Mouse (Mus musculus): Measurements from ENCODE around the gene Wif1. TPM values are rescaled to one million over a fixed set of nuclear protein-coding genes. Genes with fewer than 3 reads are reported as not detected.

Wif1 gene
- total and polyA plus RNA-seq, 3 experiments = not detected

GRCm38 (mm10) chr10:121067416-121067951, 33.7 kb downstream of the Wif1 start:
- Histone ChIP-seq H3K27me3 (ENCODE audit: insufficient read depth, low read length) (no peaks in the 10 kb centered on the region), H3K36me3 (replicated peaks) (no peaks in the 10 kb centered on the region), H3K9me3 (replicated peaks) (peaks cover 38% of the 10 kb centered on the region), H3K4me1 (ENCODE audit: insufficient read depth, low read depth, low read length) (no peaks in the 10 kb centered on the region), H3K4me3 (ENCODE audit: low read depth, low read length) (no peak overlapping the region)
- no peak for TF ChIP-seq POLR2AphosphoS5 (IDR thresholded peaks at IDR 0.05; ENCODE audit: insufficient replicate concordance, low read depth, low read length)
- no peak for TF ChIP-seq GATA1 (IDR thresholded peaks at IDR 0.05; ENCODE audit: borderline replicate concordance, low read length)
- no peak for TF ChIP-seq CTCF (IDR thresholded peaks at IDR 0.05; ENCODE audit: low read depth, low read length)
- TF ChIP-seq GATA2 (IDR thresholded peaks at IDR 0.05; ENCODE audit: borderline replicate concordance, low read depth, low read length) = no peak
- no peak for TF ChIP-seq TAL1 (conservative IDR thresholded peaks at IDR 0.05; ENCODE audit: low read depth, low read length)
- DNase-seq (ENCODE audit: low spot score) (no peak), ATAC-seq (ENCODE audit: extremely low read depth, insufficient number of reproducible peaks, low FRiP score, poor library complexity, severe bottlenecking) (no peak)

- H3K9me3 ChIP-seq (replicated peaks) = peaks cover 40% of the 10 kb centered on the region
- H3K4me1 ChIP-seq (ENCODE audit: insufficient read depth, low read depth, low read length) = no peaks in the 10 kb centered on the region
- ATAC-seq (ENCODE audit: extremely low read depth, insufficient number of reproducible peaks, low FRiP score, poor library complexity, severe bottlenecking) (no peak), DNase-seq (ENCODE audit: low spot score) (no peak)
- TF ChIP-seq TAL1 (conservative IDR thresholded peaks at IDR 0.05; ENCODE audit: low read depth, low read length) (no peak), GATA2 (IDR thresholded peaks at IDR 0.05; ENCODE audit: borderline replicate concordance, low read depth, low read length) (no peak), CTCF (IDR thresholded peaks at IDR 0.05; ENCODE audit: low read depth, low read length) (no peak), POLR2AphosphoS5 (IDR thresholded peaks at IDR 0.05; ENCODE audit: insufficient replicate concordance, low read depth, low read length) (no peak), GATA1 (IDR thresholded peaks at IDR 0.05; ENCODE audit: borderline replicate concordance, low read length) (no peak)
- H3K27me3 ChIP-seq (ENCODE audit: insufficient read depth, low read length) = no peaks in the 10 kb centered on the region
- H3K36me3 ChIP-seq (replicated peaks) = no peaks in the 10 kb centered on the region
- no peak overlapping the region for H3K4me3 ChIP-seq (ENCODE audit: low read depth, low read length)
These were observed 34.2 kb downstream of the Wif1 start for GRCm38 (mm10) chr10:121068003-121068402.

GRCm38 (mm10) chr10:121070742-121071141, 37.0 kb downstream of the Wif1 start:
- TF ChIP-seq TAL1 (conservative IDR thresholded peaks at IDR 0.05; ENCODE audit: low read depth, low read length) (no peak), CTCF (IDR thresholded peaks at IDR 0.05; ENCODE audit: low read depth, low read length) (no peak), POLR2AphosphoS5 (IDR thresholded peaks at IDR 0.05; ENCODE audit: insufficient replicate concordance, low read depth, low read length) (no peak), GATA1 (IDR thresholded peaks at IDR 0.05; ENCODE audit: borderline replicate concordance, low read length) (no peak), GATA2 (IDR thresholded peaks at IDR 0.05; ENCODE audit: borderline replicate concordance, low read depth, low read length) (no peak)
- ATAC-seq (ENCODE audit: extremely low read depth, insufficient number of reproducible peaks, low FRiP score, poor library complexity, severe bottlenecking) = no peak
- no peak for DNase-seq (ENCODE audit: low spot score)
- no peaks in the 10 kb centered on the region for H3K4me1 ChIP-seq (ENCODE audit: insufficient read depth, low read depth, low read length)
- no peaks in the 10 kb centered on the region for H3K36me3 ChIP-seq (replicated peaks)
- no peaks in the 10 kb centered on the region for H3K27me3 ChIP-seq (ENCODE audit: insufficient read depth, low read length)
- no peak overlapping the region for H3K4me3 ChIP-seq (ENCODE audit: low read depth, low read length)
- peaks cover 30% of the 10 kb centered on the region for H3K9me3 ChIP-seq (replicated peaks)

GRCm38 (mm10) chr10:121080500-121080899, 46.7 kb downstream of the Wif1 start:
- no peaks in the 10 kb centered on the region for H3K36me3 ChIP-seq (replicated peaks)
- DNase-seq (ENCODE audit: low spot score) = no peak
- TF ChIP-seq CTCF (IDR thresholded peaks at IDR 0.05; ENCODE audit: low read depth, low read length) (no peak), GATA1 (IDR thresholded peaks at IDR 0.05; ENCODE audit: borderline replicate concordance, low read length) (no peak), GATA2 (IDR thresholded peaks at IDR 0.05; ENCODE audit: borderline replicate concordance, low read depth, low read length) (no peak), POLR2AphosphoS5 (IDR thresholded peaks at IDR 0.05; ENCODE audit: insufficient replicate concordance, low read depth, low read length) (no peak)
- H3K4me1 ChIP-seq (ENCODE audit: insufficient read depth, low read depth, low read length) = no peaks in the 10 kb centered on the region
- peaks cover 47% of the 10 kb centered on the region for H3K9me3 ChIP-seq (replicated peaks)
- ATAC-seq (ENCODE audit: extremely low read depth, insufficient number of reproducible peaks, low FRiP score, poor library complexity, severe bottlenecking) = no peak
- no peaks in the 10 kb centered on the region for H3K27me3 ChIP-seq (ENCODE audit: insufficient read depth, low read length)
- no peak overlapping the region for H3K4me3 ChIP-seq (ENCODE audit: low read depth, low read length)

GRCm38 (mm10) chr10:121082881-121083280, 49.1 kb downstream of the Wif1 start:
- H3K4me1 ChIP-seq (ENCODE audit: insufficient read depth, low read depth, low read length) = no peaks in the 10 kb centered on the region
- no peaks in the 10 kb centered on the region for H3K36me3 ChIP-seq (replicated peaks)
- ATAC-seq (ENCODE audit: extremely low read depth, insufficient number of reproducible peaks, low FRiP score, poor library complexity, severe bottlenecking) = no peak
- H3K4me3 ChIP-seq (ENCODE audit: low read depth, low read length) = no peak overlapping the region
- H3K27me3 ChIP-seq (ENCODE audit: insufficient read depth, low read length) = no peaks in the 10 kb centered on the region
- peaks cover 52% of the 10 kb centered on the region for H3K9me3 ChIP-seq (replicated peaks)
- TF ChIP-seq GATA2 (IDR thresholded peaks at IDR 0.05; ENCODE audit: borderline replicate concordance, low read depth, low read length) (no peak), GATA1 (IDR thresholded peaks at IDR 0.05; ENCODE audit: borderline replicate concordance, low read length) (no peak), TAL1 (conservative IDR thresholded peaks at IDR 0.05; ENCODE audit: low read depth, low read length) (no peak), POLR2AphosphoS5 (IDR thresholded peaks at IDR 0.05; ENCODE audit: insufficient replicate concordance, low read depth, low read length) (no peak), CTCF (IDR thresholded peaks at IDR 0.05; ENCODE audit: low read depth, low read length) (no peak)
- DNase-seq (ENCODE audit: low spot score) = no peak

GRCm38 (mm10) chr10:121083512-121083911, 49.8 kb downstream of the Wif1 start:
- no peak for ATAC-seq (ENCODE audit: extremely low read depth, insufficient number of reproducible peaks, low FRiP score, poor library complexity, severe bottlenecking)
- Histone ChIP-seq H3K4me3 (ENCODE audit: low read depth, low read length) (no peak overlapping the region), H3K9me3 (replicated peaks) (peaks cover 52% of the 10 kb centered on the region), H3K36me3 (replicated peaks) (no peaks in the 10 kb centered on the region), H3K4me1 (ENCODE audit: insufficient read depth, low read depth, low read length) (no peaks in the 10 kb centered on the region), H3K27me3 (ENCODE audit: insufficient read depth, low read length) (no peaks in the 10 kb centered on the region)
- no peak for DNase-seq (ENCODE audit: low spot score)
- TF ChIP-seq TAL1 (conservative IDR thresholded peaks at IDR 0.05; ENCODE audit: low read depth, low read length) = no peak
- no peak for TF ChIP-seq POLR2AphosphoS5 (IDR thresholded peaks at IDR 0.05; ENCODE audit: insufficient replicate concordance, low read depth, low read length)

Data from G1E (cell line).